Mouse (Mus musculus) ZHBTc4 (cell line): ENCODE measurements at regions not wholly inside any gene's neighbourhood (a gene's known extent, or its start where the extent isn't known, plus 50 kb on each side); places are given as distances from the start of the nearest gene placed in this dataset.
A peak's percentile ranks its signal among the peaks of the same experiment; 100 is the strongest.

ENCODE experiments used
- DNase-seq: peaks from one replicate; pipeline ENCODE4 v3.0.0-alpha.2; 2011; ENCODE audit warnings: low read depth, low spot score

DNA sequence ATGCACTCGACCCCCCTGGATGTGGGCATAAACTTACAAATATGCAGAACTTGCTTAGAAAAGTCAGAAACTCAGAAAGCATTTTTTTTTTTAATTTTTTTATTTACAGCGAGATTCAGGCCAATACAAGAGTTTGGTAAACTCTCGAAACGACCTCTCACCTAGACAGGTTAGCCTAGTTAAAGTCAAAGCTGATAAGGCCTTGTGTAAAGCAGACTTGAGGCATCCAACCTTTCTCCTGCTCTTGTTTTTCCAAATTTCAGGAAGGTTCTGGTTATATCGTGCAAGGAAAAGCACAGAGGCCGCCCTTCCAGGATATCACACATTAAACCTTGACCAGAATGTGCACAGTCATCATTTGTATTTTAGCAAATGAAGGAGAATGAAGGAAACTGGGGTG, 315.8 kb downstream of the Etnk1 start:
- DNase-seq = no peak

DNA sequence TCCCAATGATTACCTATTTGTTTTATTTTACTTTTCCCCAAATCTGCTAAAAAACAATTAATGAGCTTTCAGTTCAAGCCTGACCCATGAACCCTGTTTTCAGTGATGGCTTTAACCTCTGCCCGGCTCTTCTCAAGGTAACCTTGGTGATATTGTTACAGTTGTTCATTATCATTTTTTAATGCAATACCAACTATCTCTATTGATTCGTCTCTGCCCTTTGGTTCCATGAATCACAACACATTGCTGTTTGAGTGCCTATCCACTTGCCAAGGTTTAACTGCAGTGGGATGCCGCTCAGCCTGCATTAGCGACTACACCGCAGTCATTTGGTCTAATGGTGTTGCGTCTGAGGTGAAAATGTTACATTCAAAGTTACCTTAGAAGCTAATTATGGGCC, 317.9 kb downstream of the Etnk1 start:
- no peak for DNase-seq

DNA sequence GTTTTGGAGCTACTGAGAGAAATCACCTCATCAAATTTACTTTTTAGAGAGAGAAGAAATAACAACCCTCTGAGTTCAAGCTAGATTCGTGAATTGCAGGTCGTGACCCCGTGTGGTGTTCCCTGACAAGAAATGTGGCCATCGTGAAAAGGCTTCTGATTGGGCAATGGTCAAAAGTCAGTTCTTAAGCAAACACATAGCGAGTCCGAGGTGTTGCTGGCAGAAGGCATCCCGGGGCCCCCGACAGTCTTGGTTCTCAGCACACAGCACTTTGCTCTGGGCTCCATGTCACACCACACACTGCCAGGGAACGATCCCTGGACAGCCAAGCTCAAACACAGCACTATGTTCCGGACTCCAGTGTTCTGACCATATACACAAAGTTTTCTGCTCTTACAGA, 320.0 kb downstream of the Etnk1 start:
- no peak for DNase-seq

DNA sequence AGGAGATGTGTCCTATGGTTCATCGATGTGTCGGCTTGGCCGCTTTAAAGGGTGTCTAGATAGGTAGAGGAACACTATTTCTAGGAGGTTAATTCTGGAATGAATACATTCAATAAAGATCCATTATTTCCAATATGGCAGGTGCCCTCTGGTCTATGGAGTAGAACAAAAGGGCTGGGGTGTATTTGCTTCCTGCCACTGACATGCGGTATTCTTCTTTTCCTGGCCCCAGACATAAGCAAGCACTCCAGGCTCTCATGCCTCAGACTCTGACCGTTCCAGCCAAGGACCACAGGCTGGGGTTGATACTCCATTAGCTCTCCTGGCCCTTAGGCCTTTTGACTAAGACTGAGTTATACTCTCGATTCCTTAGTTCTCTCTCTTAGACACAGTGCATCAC, 323.0 kb downstream of the Etnk1 start:
- DNase-seq = no peak

DNA sequence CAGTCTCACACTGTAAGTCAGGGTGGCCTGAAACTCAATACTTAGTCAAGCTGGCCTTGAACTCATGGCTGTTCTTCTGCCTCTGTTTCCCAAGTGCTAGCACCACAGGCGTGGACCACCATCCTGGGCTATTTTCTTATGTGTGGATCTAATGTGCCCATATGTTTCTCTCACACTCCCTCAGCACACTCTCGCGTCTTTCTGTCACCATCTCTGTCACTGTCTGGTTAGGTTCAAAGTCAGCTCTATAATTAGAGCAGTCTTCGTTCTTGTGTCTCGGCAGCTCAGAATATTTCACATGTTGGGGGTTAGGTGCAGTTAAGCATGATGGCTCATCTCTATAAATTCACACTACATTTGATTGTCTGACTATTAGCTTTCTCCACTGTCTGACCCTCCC, 324.4 kb downstream of the Etnk1 start:
- no peak for DNase-seq

DNA sequence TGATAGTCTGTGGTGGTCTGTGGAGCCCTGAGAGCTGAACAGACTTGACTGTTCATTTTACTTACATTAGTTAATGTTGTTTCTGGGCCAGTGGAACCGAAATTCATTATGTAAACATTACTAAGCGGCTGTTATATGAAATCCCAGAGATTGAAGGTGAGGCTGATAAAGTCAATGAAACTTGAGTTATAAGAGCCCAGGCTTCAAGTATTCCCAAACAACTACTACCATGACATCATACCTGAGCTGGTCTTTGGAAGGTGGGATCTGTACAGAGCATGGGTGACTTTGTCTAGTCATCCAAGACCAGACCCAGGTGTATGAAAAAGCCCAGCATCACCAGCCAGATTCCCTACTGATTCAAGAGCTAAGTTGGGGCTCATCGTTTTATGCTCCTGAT, 326.5 kb downstream of the Etnk1 start:
- no peak for DNase-seq

DNA sequence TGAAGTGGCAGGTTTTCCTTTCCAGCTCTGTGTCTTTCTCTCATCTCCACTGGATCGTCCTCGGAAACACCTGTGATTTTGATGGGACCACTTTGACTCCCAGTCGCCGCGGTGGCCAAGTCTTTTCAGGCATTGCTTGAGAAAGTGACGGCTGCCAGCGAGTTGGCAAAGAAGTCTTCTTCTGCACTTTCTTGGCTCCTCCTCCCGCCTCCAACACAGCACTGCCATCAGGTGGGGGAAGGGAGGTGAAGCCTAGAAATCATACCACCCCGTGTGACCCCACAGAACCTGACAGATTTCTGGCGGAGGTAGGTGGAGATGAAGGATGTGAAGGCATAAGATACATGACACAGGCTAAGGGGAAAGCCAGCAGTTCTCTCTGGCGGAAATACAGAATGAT, 327.3 kb downstream of the Etnk1 start:
- DNase-seq = no peak

DNA sequence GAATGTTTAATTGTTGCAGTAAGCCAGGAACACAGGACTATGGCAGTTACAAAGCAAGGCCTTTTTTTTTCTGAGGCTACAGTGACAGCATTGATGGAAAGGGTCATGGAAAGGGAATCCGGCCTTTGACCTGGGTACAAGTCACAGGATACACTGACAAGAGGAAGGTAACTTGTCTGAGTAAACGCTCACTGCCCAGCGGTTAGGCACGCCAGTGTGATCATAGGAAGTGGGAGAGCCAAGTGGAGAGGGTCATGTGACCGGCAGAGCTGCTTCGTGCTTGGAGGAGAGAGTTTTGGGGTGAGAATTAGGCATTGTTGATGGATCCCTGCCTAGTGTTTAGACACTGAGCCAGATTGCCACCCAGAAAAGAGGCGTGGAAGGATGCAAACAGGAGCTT, 327.9 kb downstream of the Etnk1 start:
- DNase-seq = no peak

DNA sequence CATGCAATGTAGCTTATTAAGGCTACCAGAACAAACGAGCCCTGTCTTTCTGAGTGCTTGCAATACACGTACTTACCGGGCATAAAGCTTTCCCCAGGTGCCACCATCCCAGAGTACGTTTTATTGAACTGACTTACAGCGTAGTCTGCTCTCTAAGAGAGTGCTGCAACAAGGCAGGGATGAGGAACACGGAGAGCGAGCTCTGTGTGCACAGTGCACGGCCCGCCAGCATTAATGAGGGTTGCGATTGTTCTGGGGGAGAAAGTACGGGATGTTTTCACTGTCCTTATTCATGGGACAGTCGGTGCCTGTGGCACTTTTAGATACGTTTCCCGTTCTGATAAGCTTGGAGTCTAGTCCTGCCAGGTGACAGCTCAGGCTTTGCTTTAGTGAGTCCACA, 331.7 kb downstream of the Etnk1 start:
- no peak for DNase-seq

DNA sequence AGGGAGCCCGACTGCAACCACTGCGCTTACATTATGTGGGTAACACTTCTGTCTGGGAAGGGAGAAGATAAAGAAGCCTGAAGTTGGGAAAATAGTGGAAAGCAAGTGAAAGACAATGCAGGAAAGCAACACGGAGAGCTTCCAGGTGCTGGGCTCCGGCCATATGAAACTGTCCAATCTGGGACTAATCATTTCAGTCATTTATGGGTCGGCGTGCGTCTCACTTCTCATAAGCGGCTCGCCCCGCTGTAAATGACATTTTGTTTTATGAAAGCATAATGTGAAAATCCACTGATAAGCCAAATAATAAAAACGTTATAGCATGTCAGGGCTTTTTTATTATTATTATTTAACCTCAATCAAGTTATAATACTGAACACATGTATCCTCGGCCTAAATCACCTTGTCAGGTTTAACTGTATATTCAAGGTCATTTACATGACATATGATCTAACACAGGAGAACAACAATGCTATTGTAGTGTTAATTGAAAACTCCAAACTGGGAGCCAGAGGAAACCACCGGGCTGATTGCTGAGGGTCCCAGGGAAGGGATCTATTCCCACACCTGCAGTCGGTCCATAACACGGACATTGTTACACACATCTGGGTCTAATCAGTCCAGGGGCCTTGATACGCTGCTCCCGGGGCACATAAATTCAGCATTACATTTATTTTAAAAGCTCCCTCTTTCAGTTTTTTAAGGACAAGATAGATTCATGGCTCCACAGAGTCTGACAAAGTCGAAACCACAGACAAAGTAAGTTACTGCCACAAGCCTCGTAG, 332.4 kb downstream of the Etnk1 start:
- DNase-seq = no peak

DNA sequence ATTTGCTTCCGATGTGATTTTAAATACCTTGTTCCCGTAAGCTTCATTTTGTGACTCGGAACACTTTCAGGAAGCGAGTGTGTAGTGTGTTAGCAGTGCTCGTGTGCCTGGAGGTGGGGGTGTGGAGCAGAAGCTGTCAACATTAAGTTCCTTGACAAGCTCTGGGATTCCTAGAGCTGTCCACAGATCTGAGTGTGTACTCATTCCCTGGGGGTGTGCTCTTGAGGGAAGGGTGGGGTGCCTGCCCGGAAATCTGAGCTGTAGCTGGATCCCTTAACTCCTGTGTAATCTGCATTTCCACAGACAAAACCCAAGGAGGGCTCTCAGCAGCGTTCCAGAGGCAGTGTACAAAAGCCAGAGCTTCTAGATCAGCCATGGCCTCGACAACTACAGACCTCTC, 335.8 kb downstream of the Etnk1 start:
- no peak for DNase-seq

DNA sequence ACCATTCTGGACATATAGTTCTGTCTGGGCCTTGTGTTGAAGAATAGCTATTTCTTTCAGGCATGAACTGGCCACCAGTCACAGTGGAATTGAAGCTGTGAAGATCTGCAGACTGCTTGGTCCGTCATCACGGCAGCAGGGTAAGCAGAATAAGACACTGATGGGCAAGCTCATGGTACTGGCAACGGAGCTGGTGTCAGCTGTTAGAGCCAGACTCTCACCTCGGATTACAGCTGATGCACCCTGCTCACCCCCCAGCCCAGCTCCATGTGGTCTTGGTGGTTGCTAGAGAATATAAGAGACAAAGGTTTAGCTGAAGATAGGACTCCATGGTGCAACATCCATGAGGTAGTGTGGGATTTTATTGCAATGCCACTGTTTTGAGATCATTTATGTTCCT, 336.9 kb downstream of the Etnk1 start:
- DNase-seq = no peak

DNA sequence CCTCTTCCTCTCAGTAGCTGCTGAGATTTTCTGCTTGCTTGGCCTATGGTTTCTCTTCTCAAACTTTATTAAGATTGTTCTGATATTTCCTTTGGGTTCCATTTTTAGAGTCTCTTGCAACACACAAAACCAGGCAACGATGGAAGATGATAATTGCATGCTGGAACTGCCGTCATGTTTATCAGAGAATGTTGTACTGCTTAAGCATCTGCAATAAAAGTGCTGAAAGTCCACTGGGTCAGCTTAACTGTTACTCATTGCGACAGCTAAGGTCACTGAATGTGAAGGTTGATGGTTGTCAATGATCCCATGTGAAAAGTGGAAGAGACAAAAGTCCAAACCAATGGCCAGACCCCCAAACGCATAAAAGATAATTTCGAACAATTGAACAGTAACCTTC, 346.4 kb downstream of the Etnk1 start:
- no peak for DNase-seq

DNA sequence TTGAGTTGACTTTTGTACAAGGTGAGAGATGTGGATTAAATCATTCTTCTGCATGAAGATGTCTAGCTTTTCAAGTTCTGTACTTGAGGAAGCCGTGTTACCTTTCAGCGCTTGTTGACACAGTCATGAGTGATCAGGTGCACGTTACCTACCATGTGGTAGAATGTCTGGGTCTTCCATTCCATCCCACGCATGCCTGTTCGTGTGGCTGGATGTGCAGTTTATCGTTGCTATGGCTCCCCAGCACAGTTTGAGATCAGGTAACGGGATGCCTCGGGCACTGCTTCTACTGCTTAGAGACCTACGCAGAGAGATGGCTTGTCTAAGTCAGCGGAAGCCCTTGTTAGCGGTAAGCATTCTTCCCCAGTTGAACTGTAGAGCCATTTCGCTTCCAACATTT, 348.1 kb downstream of the Etnk1 start:
- DNase-seq = no peak

DNA sequence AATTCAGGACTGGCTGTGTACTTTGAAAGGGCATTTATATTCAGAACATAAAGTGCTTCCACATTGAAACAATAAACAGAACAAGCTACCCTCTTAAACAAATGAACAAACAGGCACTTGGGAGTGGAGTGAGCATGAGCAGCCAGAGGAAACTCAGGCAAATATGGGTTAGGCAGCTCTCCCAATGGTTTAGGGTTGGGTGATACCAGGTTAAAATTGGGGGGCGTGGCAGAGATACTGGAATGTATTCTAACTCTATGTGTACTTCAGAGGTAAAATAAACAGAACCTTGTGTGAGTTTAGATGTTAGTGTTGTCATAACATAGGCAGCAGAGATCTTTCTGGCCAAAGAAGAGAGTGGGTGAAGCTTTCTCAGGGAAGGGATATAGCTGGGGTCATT, 349.7 kb downstream of the Etnk1 start:
- DNase-seq = no peak

DNA sequence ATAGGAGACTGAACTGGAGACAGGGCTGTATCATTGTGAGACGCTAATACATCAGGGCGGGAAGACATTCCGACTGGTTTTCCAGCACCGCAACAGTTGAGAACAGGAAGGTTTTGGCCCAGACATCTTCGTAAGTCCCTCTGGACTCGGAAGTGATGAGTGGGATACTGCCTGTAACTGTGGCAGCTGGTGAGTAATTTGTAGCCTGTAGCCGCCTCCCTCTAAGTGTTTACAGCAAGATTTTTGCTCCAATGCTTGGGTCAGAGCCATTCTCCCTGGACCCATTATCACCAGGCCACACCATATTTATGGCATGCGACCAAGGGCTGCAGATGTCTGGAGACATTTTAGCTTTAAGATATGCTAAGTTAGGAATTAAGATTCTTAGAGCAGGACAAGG, 351.5 kb downstream of the Etnk1 start:
- no peak for DNase-seq

DNA sequence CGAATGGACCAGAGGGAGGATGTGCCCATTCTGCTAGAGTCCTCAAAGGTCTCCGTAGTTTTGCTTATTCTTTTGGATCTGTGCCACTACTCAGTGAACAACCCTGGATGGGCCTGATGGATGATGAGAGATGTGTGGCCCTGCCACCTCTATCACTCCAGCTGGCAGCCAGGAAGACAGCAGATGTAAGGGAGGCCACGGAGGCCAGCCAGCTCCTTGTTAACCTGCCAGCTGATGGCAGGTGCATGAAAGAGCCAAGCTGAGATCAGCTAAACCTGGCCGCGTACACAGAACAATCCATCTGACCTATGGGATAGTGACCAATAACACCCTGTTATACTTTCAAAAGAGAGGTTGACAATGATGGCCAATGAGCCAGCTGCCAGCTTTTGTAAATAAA, 352.6 kb downstream of the Etnk1 start:
- DNase-seq = no peak

DNA sequence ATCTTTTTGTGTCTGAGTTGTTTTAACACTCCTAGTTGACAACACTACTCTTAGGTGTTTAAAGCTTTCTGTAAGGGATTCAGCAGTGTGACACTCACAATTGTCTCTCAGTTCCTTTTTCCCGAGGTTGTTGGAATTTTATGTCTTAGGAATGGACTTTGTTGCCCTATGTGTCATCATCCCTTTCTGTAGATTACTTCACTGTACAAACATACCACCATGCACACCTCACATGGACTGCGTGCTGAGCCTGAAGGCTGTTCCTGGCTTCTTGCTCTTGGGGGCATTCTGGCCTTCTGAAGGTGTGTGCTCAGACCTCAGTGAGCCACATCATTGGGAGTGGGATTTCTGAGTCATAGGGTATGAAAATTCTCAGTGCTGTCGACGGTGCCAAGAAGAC, 358.1 kb downstream of the Etnk1 start:
- no peak for DNase-seq

DNA sequence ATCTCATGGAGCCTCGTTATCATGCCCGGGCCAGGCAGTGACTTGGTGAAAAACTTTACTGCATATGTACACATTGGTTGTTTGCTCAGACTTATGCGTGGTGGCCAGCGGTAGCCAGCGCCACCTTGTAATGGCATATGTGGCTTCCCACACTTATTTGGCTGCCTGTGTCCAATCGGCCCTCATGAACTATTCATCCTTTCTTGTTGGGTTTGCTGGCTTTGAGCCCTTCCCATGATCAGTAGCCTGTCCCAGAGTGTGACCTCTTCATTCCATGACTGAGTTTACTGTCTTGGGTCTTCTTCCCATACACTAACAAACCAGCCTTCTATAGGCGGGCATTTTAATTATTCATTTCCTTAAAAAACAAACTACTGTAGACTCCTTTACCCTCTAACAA, 361.9 kb downstream of the Etnk1 start:
- no peak for DNase-seq

DNA sequence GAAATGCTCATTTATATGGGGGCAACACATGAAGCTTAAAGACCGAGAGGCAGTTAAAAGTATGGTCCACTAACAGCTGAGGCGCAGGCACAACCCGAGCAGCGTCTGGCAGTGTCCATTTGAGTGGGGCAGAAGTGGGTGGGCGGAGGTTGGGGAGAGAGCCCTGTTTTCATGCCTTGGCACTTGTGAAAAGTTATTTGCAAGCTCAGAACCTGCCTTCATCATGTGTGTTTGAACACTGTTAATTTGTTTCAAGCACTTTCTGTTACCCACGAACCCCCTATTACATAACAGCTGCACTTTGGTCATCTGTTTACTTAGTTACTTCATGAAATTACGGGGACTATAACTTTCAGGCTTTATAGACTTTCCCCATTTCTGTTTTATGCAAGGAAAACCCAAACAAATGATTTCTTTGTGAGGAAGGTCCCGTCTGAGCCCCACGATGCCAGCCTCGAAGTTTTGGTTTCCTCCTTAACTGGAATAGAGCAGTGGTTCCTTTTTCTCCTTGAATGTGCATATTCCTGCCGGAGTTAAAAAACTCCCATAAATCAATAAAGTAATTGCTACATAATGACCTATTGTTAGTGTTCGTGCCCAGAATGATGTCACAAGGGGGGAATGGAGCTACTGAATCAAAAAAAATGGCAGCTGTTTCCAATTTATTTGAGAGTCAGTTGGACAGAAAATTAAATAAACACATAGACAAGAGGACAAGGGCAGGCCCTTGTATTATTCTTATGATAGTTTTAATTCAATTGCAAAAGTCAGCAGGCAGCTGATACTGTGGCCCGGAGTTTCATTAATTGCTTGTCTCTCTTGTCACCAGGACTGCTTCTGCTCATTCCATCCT, 363.6 kb downstream of the Etnk1 start:
- no peak for DNase-seq

DNA sequence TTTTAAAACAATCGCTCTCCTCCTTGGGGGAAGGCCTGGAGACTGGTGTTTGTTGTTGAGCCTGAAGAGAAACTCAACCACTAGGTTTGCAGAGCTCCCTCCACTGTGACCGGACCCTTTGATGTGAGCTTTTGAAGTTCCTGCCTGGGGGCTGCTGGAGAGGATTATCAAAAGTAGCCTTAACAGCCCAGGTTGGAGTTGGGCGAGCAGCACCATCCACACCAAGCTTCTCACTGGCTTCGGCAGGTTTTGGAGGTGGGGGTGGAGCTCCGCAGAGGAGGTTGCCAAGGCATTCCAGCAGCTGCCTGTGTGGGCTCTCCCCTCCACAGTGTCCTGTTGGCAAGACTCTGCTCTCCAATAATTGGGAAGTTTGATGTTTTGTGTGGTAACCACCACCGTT, 364.5 kb downstream of the Etnk1 start:
- DNase-seq = peak; percentile 61

DNA sequence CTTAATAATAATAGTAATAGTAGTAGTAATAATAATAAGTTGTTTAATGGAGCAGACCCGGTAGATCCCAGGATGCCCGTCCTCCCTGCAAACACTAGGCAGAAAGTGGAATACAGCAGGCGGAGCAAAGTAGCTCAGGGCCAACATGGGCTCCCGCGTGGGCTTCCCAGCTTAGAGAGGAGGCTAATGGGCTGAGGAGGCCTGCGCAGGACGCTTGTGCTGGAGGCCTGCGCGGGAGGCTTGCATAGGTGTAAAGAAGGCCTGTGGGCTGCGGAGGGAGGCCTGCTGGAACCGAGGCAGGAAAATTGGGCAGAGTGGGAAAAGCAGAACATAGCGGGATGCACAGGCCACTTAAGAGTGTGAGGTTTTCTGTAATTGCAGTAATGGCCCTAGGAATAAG, 365.4 kb downstream of the Etnk1 start:
- peak; percentile 35 for DNase-seq

DNA sequence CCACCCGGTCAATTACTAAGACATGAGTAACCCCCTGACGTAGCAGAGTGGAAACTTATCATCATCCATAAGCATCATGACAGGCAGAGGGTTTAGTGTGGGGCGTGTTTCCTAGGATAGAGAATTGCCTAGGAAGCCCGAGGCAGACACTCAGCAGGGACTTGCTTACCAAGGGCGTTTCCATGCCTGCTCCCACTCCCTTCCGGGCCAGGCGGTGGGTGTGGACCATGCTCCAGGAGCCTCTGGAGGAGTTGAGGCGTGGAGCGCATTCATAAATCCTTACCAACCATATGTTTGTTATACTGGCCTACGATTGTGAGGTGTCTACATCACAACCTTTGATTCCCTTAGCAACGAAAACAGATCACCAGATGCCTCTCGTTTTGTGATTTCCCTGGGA, 368.2 kb downstream of the Etnk1 start:
- peak; percentile 51 for DNase-seq
